10 mouse cellular contexts compared by ENCODE assay signal in genomic region chr8:12430173-12430899, GRCm38 (mm10). TPM values are rescaled to one million over a fixed set of nuclear protein-coding genes. Genes with fewer than 3 reads are reported as not detected.
DNase-seq lines count a peak whose midpoint lies in the region; ATAC-seq and TF ChIP-seq lines count a peak whose summit lies in the region.
"Had no signal": no experiment of that assay in that cellular context is flagged by ENCODE, and none has a peak within 500 bp of the region (broad histone marks: within the 10 kb centered on the region; RNA-seq: fewer than 3 reads in every experiment).

No protein-coding gene starts in this region.

- H3K27ac ChIP-seq in embryonic facial prominence, embryonic 11.5 days (replicated peaks; ENCODE audit: low read depth, low read length): no peak overlapping the region
- H3K27ac ChIP-seq in heart, postnatal 0 days (ENCODE audit: low read depth): no peak overlapping the region

- H3K27me3 ChIP-seq in megakaryocyte, embryonic 14.5 days (replicated peaks): peaks cover 85% of the 10 kb centered on the region
- peaks cover 73% of the 10 kb centered on the region for H3K27me3 ChIP-seq in embryonic facial prominence, embryonic 11.5 days (ENCODE audit: control insufficient read depth, insufficient read depth, low read length)
- H3K27me3 ChIP-seq in heart, postnatal 0 days (ENCODE audit: control insufficient read depth, insufficient read depth, low read length): peaks cover 92% of the 10 kb centered on the region

- H3K4me1 ChIP-seq in megakaryocyte, embryonic 14.5 days: no peaks in the 10 kb centered on the region
- peaks cover 7% of the 10 kb centered on the region for H3K4me1 ChIP-seq in embryonic facial prominence, embryonic 11.5 days (ENCODE audit: control insufficient read depth, insufficient read depth, low read length)
- H3K4me1 ChIP-seq in heart, postnatal 0 days (ENCODE audit: control insufficient read depth, insufficient read depth): no peaks in the 10 kb centered on the region

- H3K9ac ChIP-seq in embryonic facial prominence, embryonic 11.5 days (replicated peaks; ENCODE audit: low read length): no peak overlapping the region; the same call in 1 of the 2 replicates
- no peak overlapping the region for H3K9ac ChIP-seq in heart, postnatal 0 days (replicated peaks; ENCODE audit: low read depth, low read length)

- 1% methylated on average over 46 of the region's 46 CpGs for WGBS in embryonic facial prominence, embryonic 11.5 days
- WGBS in heart, postnatal 0 days: 2% methylated on average over 44 of the region's 46 CpGs

- peak overlapping the region; percentile 53 for H3K4me3 ChIP-seq in megakaryocyte, embryonic 14.5 days (replicated peaks)
- peak overlapping the region; percentile 12; the same call in 1 of the 2 replicates for H3K4me3 ChIP-seq in embryonic facial prominence, embryonic 11.5 days (ENCODE audit: low read depth, low read length)
- 0 out of 2 replicates have a peak overlapping the region, but pooled peaks have one; percentile 0 for H3K4me3 ChIP-seq in heart, postnatal 0 days (ENCODE audit: low read depth, low read length)

- TF ChIP-seq EP300 in heart, postnatal 0 days (IDR thresholded peaks at IDR 0.05; ENCODE audit: low read depth): no peak

- peak overlapping the region; percentile 13 for H3K4me2 ChIP-seq in embryonic facial prominence, embryonic 11.5 days (ENCODE audit: low read depth, low read length)
- H3K4me2 ChIP-seq in heart, postnatal 0 days (ENCODE audit: low read depth, low read length): no peak overlapping the region

- H3K9me3 ChIP-seq in megakaryocyte, embryonic 14.5 days: no peaks in the 10 kb centered on the region
- H3K9me3 ChIP-seq in embryonic facial prominence, embryonic 11.5 days (replicated peaks; ENCODE audit: control insufficient read depth, low read length): no peaks in the 10 kb centered on the region
- no peaks in the 10 kb centered on the region for H3K9me3 ChIP-seq in heart, postnatal 0 days (replicated peaks; ENCODE audit: control insufficient read depth, low read length)

- TF ChIP-seq CTCF in heart, postnatal 0 days (IDR thresholded peaks at IDR 0.05; ENCODE audit: low read depth): no peak

- intact Hi-C loops in left cerebral cortex, postnatal 14 days (cut with DNase I): loop anchor here (5.0 kb wide), 1 partner anchor 57 kb away; no protein-coding TSS in a partner anchor

- ATAC-seq in megakaryocyte, adult 5-6 weeks (ENCODE audit: poor library complexity, severe bottlenecking): no peak
- ATAC-seq in embryonic facial prominence, embryonic 11.5 days (replicated peaks; ENCODE audit: insufficient number of reproducible peaks, low FRiP score, low TSS enrichment, low read depth): peak; percentile 75
- ATAC-seq in heart, postnatal 0 days (ENCODE audit: insufficient read depth, low read depth): no peak
- ATAC-seq in inflammation-experienced regulatory T-cells, adult 6 months: no peak

- DNase-seq in embryonic facial prominence, embryonic 11.5 days (ENCODE audit: low spot score): peak; percentile 68
- DNase-seq in heart, postnatal 0 days (ENCODE audit: low spot score): no peak
- DNase-seq in left cerebral cortex, postnatal 14 days (ENCODE audit: low spot score in 2 of 2): peak; percentile 30 to 64
- peak; percentile 25 for DNase-seq in retina, postnatal 7 days (ENCODE audit: low read depth, low spot score)
- DNase-seq in spleen, postnatal 36 days (ENCODE audit: low spot score in 2 of 2): no peak

- no peaks in the 10 kb centered on the region for H3K36me3 ChIP-seq in megakaryocyte, embryonic 14.5 days (replicated peaks; ENCODE audit: low read length)
- no peaks in the 10 kb centered on the region for H3K36me3 ChIP-seq in embryonic facial prominence, embryonic 11.5 days (replicated peaks; ENCODE audit: control insufficient read depth, insufficient read depth, low read depth, low read length)
- H3K36me3 ChIP-seq in heart, postnatal 0 days (replicated peaks; ENCODE audit: control insufficient read depth, insufficient read depth, low read length): no peaks in the 10 kb centered on the region

RNA-seq across cellular contexts. Expression of gene Sox1, which starts 35.2 kb away (rescaled TPM):
- polyA plus RNA-seq in megakaryocyte, embryonic 14.5 days (2012; ENCODE audit: insufficient read depth, low replicate concordance): not detected in 2 replicates
- not detected in 2 replicates for total RNA-seq in megakaryocyte, adult 5-6 weeks (2015)
- total RNA-seq in megakaryocyte, adult 5-6 weeks (2017): not detected in 2 replicates
- 1.5 and 1.8 TPM in 2 replicates for polyA plus RNA-seq in embryonic facial prominence, embryonic 11.5 days (2014; fragmentation: Nextera tagmentation; extraction: Ambion mirVana)
- not detected in 2 replicates for total RNA-seq in heart, postnatal 0 days (2014; rRNA removed; ENCODE audit: low replicate concordance)
- polyA plus RNA-seq in heart, postnatal 0 days (2015; fragmentation: Nextera tagmentation; extraction: Ambion mirVana): not detected in 2 replicates
- total RNA-seq in left cerebral cortex, postnatal 14 days (2021): 10 to 100 TPM in 1 of 2 experiments, 1 to 10 TPM in 1; 6.1 to 10.4 TPM
- polyA plus RNA-seq in inflammation-experienced regulatory T-cells, adult 6 months (2017; shearing (Covaris generic)): not detected
- polyA plus RNA-seq: large intestine, adult 2 months; stomach, embryonic 16.5 days had no signal

Comparison
In these comparisons a context has a peak if more than half of its experiments do, and no peak if none do; other contexts are left out.
1. H3K4me3 ChIP-seq: peak in every context shown above with its lines; median percentile 53 in megakaryocyte, embryonic 14.5 days; 12 in embryonic facial prominence, embryonic 11.5 days; 0 in heart, postnatal 0 days.
2. DNase-seq: peak in embryonic facial prominence, embryonic 11.5 days (single experiment), left cerebral cortex, postnatal 14 days (2 of 2) and retina, postnatal 7 days (single experiment); none in heart, postnatal 0 days (single experiment) and spleen, postnatal 36 days (0 of 2).